Mouse (Mus musculus): ENCODE results near the gene Acaca. TPM values are rescaled to one million over a fixed set of nuclear protein-coding genes. Genes with fewer than 3 reads are reported as not detected.

The Acaca gene
- polyA plus RNA-seq, 1 experiment = 29.9 TPM

GRCm38 (mm10) chr11:84115646-84116045 is 13.8 kb upstream of the Acaca start:
- TF ChIP-seq USF1 (IDR thresholded peaks at IDR 0.05; ENCODE audit: low read depth) (no peak), MAX (IDR thresholded peaks at IDR 0.05) (no peak), MYOD1 (IDR thresholded peaks at IDR 0.05; ENCODE audit: control insufficient read depth, insufficient read length, low read depth) (no peak), CEBPB (IDR thresholded peaks at IDR 0.05; ENCODE audit: low read depth) (no peak), FOSL1 (IDR thresholded peaks at IDR 0.05; ENCODE audit: insufficient read depth, low read length, poor library complexity, severe bottlenecking) (no peak), MYOG (IDR thresholded peaks at IDR 0.05; ENCODE audit: control insufficient read depth, extremely low read depth, insufficient read length) (no peak), CTCF (IDR thresholded peaks at IDR 0.05; ENCODE audit: control insufficient read depth, insufficient read depth, insufficient read length) (no peak)
- no peaks in the 10 kb centered on the region for H3K79me3 ChIP-seq (ENCODE audit: low read depth)
- no peak overlapping the region for H3ac ChIP-seq (ENCODE audit: control insufficient read depth, insufficient read length, low read depth)
- H3K79me2 ChIP-seq (ENCODE audit: control insufficient read depth, insufficient read depth) = no peaks in the 10 kb centered on the region
- H3K36me3 ChIP-seq (ENCODE audit: control insufficient read depth, insufficient read depth) = peaks cover 54% of the 10 kb centered on the region
- no peaks in the 10 kb centered on the region for H3K27me3 ChIP-seq (ENCODE audit: control insufficient read depth, insufficient read depth, insufficient read length)
- H3K4me3 ChIP-seq (ENCODE audit: insufficient read depth, poor library complexity, severe bottlenecking) = no peak overlapping the region

DNA sequence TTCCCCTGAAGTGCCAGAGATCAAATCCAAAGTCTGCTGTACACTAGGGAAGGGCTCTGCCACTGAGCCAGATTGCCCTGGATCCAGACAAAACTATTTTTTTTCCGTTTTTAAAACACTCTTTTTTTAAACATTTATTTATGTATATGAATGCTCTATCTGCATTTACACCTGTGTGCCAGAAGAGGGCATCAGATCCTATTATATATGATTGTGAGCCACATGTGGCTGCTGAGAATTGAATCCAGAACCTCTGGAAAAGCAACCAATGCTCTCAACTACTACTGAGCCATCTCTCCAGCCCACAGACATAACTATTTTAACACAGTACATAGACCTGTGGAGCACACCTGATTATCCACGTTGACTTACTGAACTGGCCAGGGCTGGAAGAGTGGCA is 13.3 kb upstream of the Acaca start:
- no peaks in the 10 kb centered on the region for H3K79me3 ChIP-seq (ENCODE audit: low read depth)
- H3K27me3 ChIP-seq (ENCODE audit: control insufficient read depth, insufficient read depth, insufficient read length) = no peaks in the 10 kb centered on the region
- peaks cover 59% of the 10 kb centered on the region for H3K36me3 ChIP-seq (ENCODE audit: control insufficient read depth, insufficient read depth)
- no peak overlapping the region for H3ac ChIP-seq (ENCODE audit: control insufficient read depth, insufficient read length, low read depth)
- no peak for TF ChIP-seq CTCF (IDR thresholded peaks at IDR 0.05; ENCODE audit: control insufficient read depth, insufficient read depth, insufficient read length)
- no peak for TF ChIP-seq MAX (IDR thresholded peaks at IDR 0.05)
- no peak for TF ChIP-seq MYOD1 (IDR thresholded peaks at IDR 0.05; ENCODE audit: control insufficient read depth, insufficient read length, low read depth)
- H3K4me3 ChIP-seq (ENCODE audit: insufficient read depth, poor library complexity, severe bottlenecking) = no peak overlapping the region
- no peaks in the 10 kb centered on the region for H3K79me2 ChIP-seq (ENCODE audit: control insufficient read depth, insufficient read depth)

DNA sequence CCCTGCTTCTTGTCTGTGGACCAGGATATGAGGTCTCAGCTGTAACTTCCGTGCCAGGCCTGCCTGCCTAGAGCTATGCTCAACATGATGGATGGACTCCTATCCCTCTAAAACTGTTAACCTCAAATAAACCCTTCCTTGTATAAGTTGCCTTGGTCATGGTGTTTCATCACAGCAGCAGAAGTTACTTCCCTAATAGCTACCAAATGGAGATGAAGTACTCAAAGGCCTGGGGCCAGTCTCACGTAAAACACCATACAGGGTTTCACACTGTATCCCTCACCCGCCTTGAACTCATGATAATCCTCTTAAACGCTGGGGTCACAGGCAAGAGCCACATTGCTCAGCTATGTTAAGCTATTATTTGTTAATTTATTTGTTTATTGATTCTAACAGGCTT is 12.0 kb upstream of the Acaca start:
- no peak overlapping the region for H3K4me3 ChIP-seq (ENCODE audit: insufficient read depth, poor library complexity, severe bottlenecking)
- peaks cover 72% of the 10 kb centered on the region for H3K36me3 ChIP-seq (ENCODE audit: control insufficient read depth, insufficient read depth)
- no peak for TF ChIP-seq MAX (IDR thresholded peaks at IDR 0.05)
- TF ChIP-seq MYOG (IDR thresholded peaks at IDR 0.05; ENCODE audit: control insufficient read depth, extremely low read depth, insufficient read length) = no peak
- no peak for TF ChIP-seq CEBPB (IDR thresholded peaks at IDR 0.05; ENCODE audit: low read depth)
- no peak for TF ChIP-seq CTCF (IDR thresholded peaks at IDR 0.05; ENCODE audit: control insufficient read depth, insufficient read depth, insufficient read length)
- TF ChIP-seq MYOD1 (IDR thresholded peaks at IDR 0.05; ENCODE audit: control insufficient read depth, insufficient read length, low read depth) = no peak
- no peak for TF ChIP-seq USF1 (IDR thresholded peaks at IDR 0.05; ENCODE audit: low read depth)
- no peak for TF ChIP-seq FOSL1 (IDR thresholded peaks at IDR 0.05; ENCODE audit: insufficient read depth, low read length, poor library complexity, severe bottlenecking)
- H3K79me2 ChIP-seq (ENCODE audit: control insufficient read depth, insufficient read depth) = no peaks in the 10 kb centered on the region
- no peak overlapping the region for H3ac ChIP-seq (ENCODE audit: control insufficient read depth, insufficient read length, low read depth)
- no peaks in the 10 kb centered on the region for H3K27me3 ChIP-seq (ENCODE audit: control insufficient read depth, insufficient read depth, insufficient read length)
- H3K79me3 ChIP-seq (ENCODE audit: low read depth) = no peaks in the 10 kb centered on the region

DNA sequence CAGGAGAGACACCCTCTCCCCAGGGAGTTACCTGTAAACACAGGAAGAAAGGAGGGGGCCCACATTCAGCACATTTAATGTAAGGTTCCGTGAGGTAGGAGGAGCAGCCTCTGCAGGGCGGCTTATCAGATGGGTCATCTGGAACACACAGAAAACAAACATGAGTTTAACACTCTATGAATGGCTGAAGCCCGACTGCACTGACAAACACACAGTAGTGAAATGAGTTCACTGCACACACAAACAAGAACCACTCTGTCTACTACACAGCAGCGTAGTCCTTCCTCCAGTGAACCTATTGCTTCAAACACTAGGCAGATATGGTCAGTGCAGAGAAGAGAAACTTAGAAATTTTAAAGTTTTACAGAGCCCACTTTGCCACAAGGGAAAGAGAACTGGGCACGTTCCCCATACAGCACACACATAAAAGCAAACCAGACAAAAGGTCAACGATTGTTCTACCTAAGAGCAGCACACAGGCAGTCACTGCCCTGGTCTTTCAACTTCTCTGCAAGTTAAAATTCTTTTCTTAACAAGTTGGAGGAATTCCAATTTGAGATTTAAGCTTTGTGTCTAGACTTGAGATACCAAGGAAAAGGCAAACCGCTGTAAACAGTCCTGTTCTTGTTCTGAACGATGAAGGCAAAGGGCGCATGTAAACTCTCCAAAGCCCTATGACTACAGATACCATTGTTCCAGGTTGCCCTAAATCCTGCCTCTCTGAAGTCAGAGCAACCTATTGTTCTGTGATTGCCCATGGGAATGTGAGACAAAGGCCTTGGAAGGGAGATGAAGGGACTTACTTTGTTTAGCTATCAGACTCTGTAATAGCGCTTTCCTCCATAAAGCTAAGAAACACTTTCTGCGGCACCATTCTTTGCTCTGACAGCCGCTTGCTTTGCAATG is 8.2 kb upstream of the Acaca start:
- Histone ChIP-seq H3K4me3 (ENCODE audit: insufficient read depth, poor library complexity, severe bottlenecking) (no peak overlapping the region), H3K79me3 (ENCODE audit: low read depth) (no peaks in the 10 kb centered on the region), H3K27me3 (ENCODE audit: control insufficient read depth, insufficient read depth, insufficient read length) (no peaks in the 10 kb centered on the region), H3K79me2 (ENCODE audit: control insufficient read depth, insufficient read depth) (peaks cover 4% of the 10 kb centered on the region), H3ac (ENCODE audit: control insufficient read depth, insufficient read length, low read depth) (no peak overlapping the region), H3K36me3 (ENCODE audit: control insufficient read depth, insufficient read depth) (peaks cover 86% of the 10 kb centered on the region)
- no peak for TF ChIP-seq FOSL1 (IDR thresholded peaks at IDR 0.05; ENCODE audit: insufficient read depth, low read length, poor library complexity, severe bottlenecking)
- no peak for TF ChIP-seq CEBPB (IDR thresholded peaks at IDR 0.05; ENCODE audit: low read depth)
- TF ChIP-seq MAX (IDR thresholded peaks at IDR 0.05) = no peak
- no peak for TF ChIP-seq CTCF (IDR thresholded peaks at IDR 0.05; ENCODE audit: control insufficient read depth, insufficient read depth, insufficient read length)
- no peak for TF ChIP-seq MYOD1 (IDR thresholded peaks at IDR 0.05; ENCODE audit: control insufficient read depth, insufficient read length, low read depth)
- no peak for TF ChIP-seq USF1 (IDR thresholded peaks at IDR 0.05; ENCODE audit: low read depth)
- TF ChIP-seq MYOG (IDR thresholded peaks at IDR 0.05; ENCODE audit: control insufficient read depth, extremely low read depth, insufficient read length) = no peak

- Histone ChIP-seq H3K36me3 (ENCODE audit: control insufficient read depth, insufficient read depth) (peaks cover 34% of the 10 kb centered on the region), H3ac (ENCODE audit: control insufficient read depth, insufficient read length, low read depth) (no peak overlapping the region), H3K4me3 (ENCODE audit: insufficient read depth, poor library complexity, severe bottlenecking) (peak overlapping the region; percentile 15), H3K27me3 (ENCODE audit: control insufficient read depth, insufficient read depth, insufficient read length) (no peaks in the 10 kb centered on the region), H3K79me3 (ENCODE audit: low read depth) (peaks cover 14% of the 10 kb centered on the region), H3K79me2 (ENCODE audit: control insufficient read depth, insufficient read depth) (peaks cover 31% of the 10 kb centered on the region)
- TF ChIP-seq CEBPB (IDR thresholded peaks at IDR 0.05; ENCODE audit: low read depth) = no peak
- TF ChIP-seq MAX (IDR thresholded peaks at IDR 0.05) = no peak
- no peak for TF ChIP-seq FOSL1 (IDR thresholded peaks at IDR 0.05; ENCODE audit: insufficient read depth, low read length, poor library complexity, severe bottlenecking)
- no peak for TF ChIP-seq CTCF (IDR thresholded peaks at IDR 0.05; ENCODE audit: control insufficient read depth, insufficient read depth, insufficient read length)
- no peak for TF ChIP-seq MYOG (IDR thresholded peaks at IDR 0.05; ENCODE audit: control insufficient read depth, extremely low read depth, insufficient read length)
- no peak for TF ChIP-seq MYOD1 (IDR thresholded peaks at IDR 0.05; ENCODE audit: control insufficient read depth, insufficient read length, low read depth)
- no peak for TF ChIP-seq USF1 (IDR thresholded peaks at IDR 0.05; ENCODE audit: low read depth)
Observed at GRCm38 (mm10) chr11:84127977-84128376, 1.5 kb upstream of the Acaca start.
